Mouse (Mus musculus) neural tube, embryonic 15.5 days (tissue): ENCODE data around the gene Acap3. TPM values are rescaled to one million over a fixed set of nuclear protein-coding genes. Genes with fewer than 3 reads are reported as not detected.
A peak's percentile ranks its signal among the peaks of the same experiment; 100 is the strongest.

Experiments used
- ATAC-seq: fragments of 200-750 bp; cut with Nextera tagmentation; 2 replicates; pipeline ENCODE4 v1.8.0; 2017; ENCODE audit warnings: mild to moderate bottlenecking, moderate TSS enrichment, moderate library complexity; ENCODE audit not compliant: low FRiP score
- H3K27ac ChIP-seq: fragments of 300-500 bp; sonication (generic); replicated peaks from 2 replicates; pipeline ENCODE4 v1.5.1; 2015; ENCODE audit warnings: mild to moderate bottlenecking, inconsistent platforms
- H3K27me3 ChIP-seq: fragments of 300-500 bp; sonication (generic); replicated peaks from 2 replicates; pipeline ENCODE4 v1.6.1; 2015; ENCODE audit warnings: inconsistent platforms
- H3K36me3 ChIP-seq: fragments of 300-500 bp; sonication (generic); 2 replicates; pipeline ENCODE4 v1.6.1; 2015; ENCODE audit warnings: inconsistent platforms
- H3K4me1 ChIP-seq: fragments of 300-500 bp; sonication (generic); 2 replicates; pipeline ENCODE4 v1.6.1; 2015; ENCODE audit warnings: inconsistent platforms
- H3K4me2 ChIP-seq: fragments of 300-500 bp; sonication (generic); 2 replicates; pipeline ENCODE4 v1.6.1; 2015; ENCODE audit warnings: inconsistent platforms, mild to moderate bottlenecking, moderate library complexity
- H3K4me3 ChIP-seq: fragments of 300-500 bp; sonication (generic); replicated peaks from 2 replicates; pipeline ENCODE4 v1.5.1; 2015; ENCODE audit warnings: mild to moderate bottlenecking, inconsistent platforms
- H3K9ac ChIP-seq: fragments of 300-500 bp; sonication (generic); replicated peaks from 2 replicates; pipeline ENCODE4 v1.6.1; 2015; ENCODE audit warnings: mild to moderate bottlenecking, inconsistent platforms
- H3K9me3 ChIP-seq: fragments of 300-500 bp; sonication (generic); replicated peaks from 2 replicates; pipeline ENCODE4 v1.6.1; 2016; ENCODE audit warnings: inconsistent platforms
- WGBS: fragments of 180-500 bp; shearing (Covaris S2); methylation state at CpG from one replicate; pipeline ENCODE4 v1.1.7; 2015; ENCODE audit warnings: mixed read lengths; 5-methylcytosine and 5-hydroxymethylcytosine counted together
- polyA plus RNA-seq: library from polyadenylated mRNA; unstranded; fragments of >200 nt; fragmentation: Nextera tagmentation; extraction: Ambion mirVana; gene quantifications from 2 replicates; pipeline ENCODE4 v1.2.1, GENCODE M21; 2015

The Acap3 gene
- polyA plus RNA-seq, 1 experiment from 2014 or later, result 70.3 TPM

GRCm38 (mm10) chr4:155901205-155901604 is 9.6 kb downstream of the Acap3 start:
- H3K4me3 ChIP-seq, result no peak overlapping the region
- no peaks in the 10 kb centered on the region for H3K27me3 ChIP-seq
- H3K4me2 ChIP-seq, result no peak overlapping the region
- H3K9ac ChIP-seq, result no peak overlapping the region
- H3K27ac ChIP-seq, result 0 out of 2 replicates have a peak overlapping the region, but pooled peaks have one; percentile 9
- H3K9me3 ChIP-seq, result no peaks in the 10 kb centered on the region
- WGBS, result 75% methylated on average over 3 of the region's 3 CpGs
- H3K4me1 ChIP-seq, result no peaks in the 10 kb centered on the region
- 0 out of 2 replicates have a peak, but pooled peaks have one; percentile 25 for ATAC-seq
- peaks cover 93% of the 10 kb centered on the region for H3K36me3 ChIP-seq

GRCm38 (mm10) chr4:155903246-155903645 is 11.6 kb downstream of the Acap3 start:
- 94% methylated on average over 13 of the region's 13 CpGs for WGBS
- H3K9me3 ChIP-seq, result no peaks in the 10 kb centered on the region
- H3K4me3 ChIP-seq, result no peak overlapping the region
- ATAC-seq, result no peak
- H3K4me1 ChIP-seq, result no peaks in the 10 kb centered on the region
- H3K4me2 ChIP-seq, result no peak overlapping the region
- peaks cover 99% of the 10 kb centered on the region for H3K36me3 ChIP-seq
- no peaks in the 10 kb centered on the region for H3K27me3 ChIP-seq
- no peak overlapping the region for H3K9ac ChIP-seq
- H3K27ac ChIP-seq, result no peak overlapping the region

- H3K4me1 ChIP-seq, result no peaks in the 10 kb centered on the region
- no peak overlapping the region for H3K4me2 ChIP-seq
- no peak overlapping the region for H3K27ac ChIP-seq
- no peak overlapping the region for H3K4me3 ChIP-seq
- WGBS, result 93% methylated on average over 13 of the region's 13 CpGs
- peaks cover 87% of the 10 kb centered on the region for H3K36me3 ChIP-seq
- ATAC-seq, result no peak; the same call in 1 of the 2 replicates
- H3K9ac ChIP-seq, result no peak overlapping the region
- no peaks in the 10 kb centered on the region for H3K27me3 ChIP-seq
- H3K9me3 ChIP-seq, result no peaks in the 10 kb centered on the region
Measured at GRCm38 (mm10) chr4:155904318-155905102, 12.9 kb downstream of the Acap3 start.

- Histone ChIP-seq H3K4me1 (no peaks in the 10 kb centered on the region), H3K27me3 (no peaks in the 10 kb centered on the region), H3K4me2 (no peak overlapping the region), H3K9me3 (no peaks in the 10 kb centered on the region), H3K36me3 (peaks cover 76% of the 10 kb centered on the region), H3K27ac (no peak overlapping the region), H3K9ac (no peak overlapping the region), H3K4me3 (no peak overlapping the region)
- no peak for ATAC-seq
- 86% methylated on average over 13 of the region's 13 CpGs for WGBS
Measured at GRCm38 (mm10) chr4:155905634-155906033, 14.0 kb downstream of the Acap3 start.

- H3K4me1 ChIP-seq, result no peaks in the 10 kb centered on the region
- H3K9me3 ChIP-seq, result no peaks in the 10 kb centered on the region
- H3K27me3 ChIP-seq, result no peaks in the 10 kb centered on the region
- peaks cover 71% of the 10 kb centered on the region for H3K36me3 ChIP-seq
- no peak overlapping the region for H3K4me3 ChIP-seq
- ATAC-seq, result no peak
- H3K9ac ChIP-seq, result no peak overlapping the region
- H3K4me2 ChIP-seq, result no peak overlapping the region
- 87% methylated on average over 9 of the region's 9 CpGs for WGBS
- H3K27ac ChIP-seq, result no peak overlapping the region
Measured at GRCm38 (mm10) chr4:155906125-155906524, 14.5 kb downstream of the Acap3 start.

- peaks cover 62% of the 10 kb centered on the region for H3K36me3 ChIP-seq
- ATAC-seq, result no peak
Measured at GRCm38 (mm10) chr4:155907003-155907402, 15.4 kb downstream of the Acap3 start.

GRCm38 (mm10) chr4:155908281-155908680 is 16.7 kb downstream of the Acap3 start:
- Histone ChIP-seq H3K4me3 (no peak overlapping the region), H3K9ac (no peak overlapping the region), H3K27me3 (no peaks in the 10 kb centered on the region), H3K27ac (no peak overlapping the region), H3K4me2 (no peak overlapping the region), H3K9me3 (no peaks in the 10 kb centered on the region), H3K4me1 (no peaks in the 10 kb centered on the region), H3K36me3 (peaks cover 49% of the 10 kb centered on the region)
- no peak for ATAC-seq
- WGBS, result 75% methylated on average over 7 of the region's 7 CpGs

More at GRCm38 (mm10) chr4:155907003-155907402, 15.4 kb downstream of the Acap3 start:
- H3K4me3 ChIP-seq, result no peak overlapping the region
- WGBS, result 85% methylated on average over 11 of the region's 11 CpGs
- no peak overlapping the region for H3K27ac ChIP-seq
- no peak overlapping the region for H3K4me2 ChIP-seq
- H3K27me3 ChIP-seq, result no peaks in the 10 kb centered on the region
- H3K9ac ChIP-seq, result no peak overlapping the region
- H3K4me1 ChIP-seq, result no peaks in the 10 kb centered on the region
- H3K9me3 ChIP-seq, result no peaks in the 10 kb centered on the region

GRCm38 (mm10) chr4:155908751-155909150 is 17.1 kb downstream of the Acap3 start:
- ATAC-seq, result no peak
- no peak overlapping the region for H3K4me2 ChIP-seq
- no peaks in the 10 kb centered on the region for H3K9me3 ChIP-seq
- H3K27ac ChIP-seq, result no peak overlapping the region
- no peaks in the 10 kb centered on the region for H3K4me1 ChIP-seq
- no peaks in the 10 kb centered on the region for H3K27me3 ChIP-seq
- peaks cover 45% of the 10 kb centered on the region for H3K36me3 ChIP-seq
- H3K9ac ChIP-seq, result no peak overlapping the region
- H3K4me3 ChIP-seq, result no peak overlapping the region
- WGBS, result 92% methylated on average over 4 of the region's 4 CpGs

- H3K9me3 ChIP-seq, result no peaks in the 10 kb centered on the region
- H3K9ac ChIP-seq, result no peak overlapping the region
- no peak overlapping the region for H3K4me2 ChIP-seq
- H3K4me3 ChIP-seq, result no peak overlapping the region
- 81% methylated on average over 1 of the region's 1 CpGs for WGBS
- no peaks in the 10 kb centered on the region for H3K4me1 ChIP-seq
- no peak overlapping the region for H3K27ac ChIP-seq
- H3K27me3 ChIP-seq, result no peaks in the 10 kb centered on the region
- no peak for ATAC-seq
- H3K36me3 ChIP-seq, result no peaks in the 10 kb centered on the region
Measured at GRCm38 (mm10) chr4:155932031-155932430, 40.4 kb downstream of the Acap3 start.

- peaks cover 15% of the 10 kb centered on the region; the same call in 1 of the 2 replicates for H3K36me3 ChIP-seq
- peak; percentile 60 for ATAC-seq
- WGBS, result under 1% methylated on average over 17 of the region's 17 CpGs
- peak overlapping the region; percentile 90 for H3K4me3 ChIP-seq
- H3K27ac ChIP-seq, result peak overlapping the region; percentile 90
- H3K9ac ChIP-seq, result peak overlapping the region; percentile 89
- H3K27me3 ChIP-seq, result 0 out of 2 replicates have a peak, but pooled peaks cover 6% of the 10 kb centered on the region
- no peaks in the 10 kb centered on the region for H3K9me3 ChIP-seq
- H3K4me1 ChIP-seq, result peaks cover 30% of the 10 kb centered on the region
- peak overlapping the region; percentile 96 for H3K4me2 ChIP-seq
Measured at GRCm38 (mm10) chr4:155943049-155943452, 51.4 kb downstream of the Acap3 start.

- Histone ChIP-seq H3K4me2 (peak within 1 kb of the TSS; percentile 96), H3K36me3 (peaks cover 20% of the 10 kb centered on the region), H3K9ac (peak within 1 kb of the TSS; percentile 89), H3K27ac (peak within 1 kb of the TSS; percentile 90), H3K27me3 (0 out of 2 replicates have a peak, but pooled peaks cover 6% of the 10 kb centered on the region), H3K4me1 (peaks cover 30% of the 10 kb centered on the region), H3K4me3 (peak within 1 kb of the TSS; percentile 90), H3K9me3 (no peaks in the 10 kb centered on the region)
- under 1% methylated on average over 83 of the region's 85 CpGs for WGBS
- peak; percentile 97 for ATAC-seq
Measured at GRCm38 (mm10) chr4:155943534-155944249, 52.1 kb downstream of the Acap3 start, which contains the start of gene Ube2j2. Gene Ube2j2 (plus strand): TSS chr4:155943831.
